Mouse (Mus musculus): ENCODE data around the gene Brk1.

Brk1 gene

DNA sequence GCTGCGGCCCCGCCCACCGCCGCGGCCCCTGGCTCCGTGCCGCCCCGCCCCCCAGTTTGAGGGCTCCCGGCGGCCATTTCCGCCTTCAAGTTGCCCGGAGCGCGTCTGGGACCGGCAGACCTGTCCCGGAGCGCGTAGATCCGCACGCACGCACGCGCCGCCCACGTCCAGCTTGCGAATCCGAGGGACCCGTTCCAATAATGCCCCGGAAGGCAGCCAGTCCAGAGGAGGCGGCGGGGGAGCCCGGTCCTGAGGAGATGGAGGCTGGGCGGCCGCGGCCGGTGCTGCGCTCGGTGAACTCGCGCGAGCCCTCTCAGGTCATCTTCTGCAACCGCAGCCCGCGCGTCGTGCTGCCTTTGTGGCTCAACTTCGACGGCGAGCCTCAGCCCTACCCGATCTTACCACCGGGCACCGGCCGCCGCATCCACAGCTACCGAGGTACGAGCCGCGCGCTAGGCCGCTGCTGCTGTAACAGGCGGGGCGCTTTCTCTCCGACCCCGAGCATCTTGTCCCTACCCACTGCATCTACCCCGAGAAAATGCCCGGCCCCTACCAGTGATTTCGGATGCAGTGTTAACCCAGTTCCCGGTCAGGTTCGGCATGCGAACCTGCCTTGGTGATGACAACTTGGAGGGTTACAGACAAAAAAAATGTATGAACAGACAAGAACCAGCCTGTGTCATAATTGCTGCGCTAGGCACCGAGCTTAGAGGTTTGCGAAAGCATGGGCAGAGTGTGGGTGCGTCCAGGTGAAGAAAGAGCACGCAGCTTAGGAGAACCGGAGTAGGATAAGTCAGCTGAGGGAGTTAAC is 19.6 kb downstream of the Brk1 start, which contains the start of gene Vhl:
TSS of gene Vhl (plus strand) at position 19 of the 811 bp plus-strand sequence.
- DNase-seq (ENCODE audit: low spot score in 2 of 2), result peak; percentile 83 to 84

DNA sequence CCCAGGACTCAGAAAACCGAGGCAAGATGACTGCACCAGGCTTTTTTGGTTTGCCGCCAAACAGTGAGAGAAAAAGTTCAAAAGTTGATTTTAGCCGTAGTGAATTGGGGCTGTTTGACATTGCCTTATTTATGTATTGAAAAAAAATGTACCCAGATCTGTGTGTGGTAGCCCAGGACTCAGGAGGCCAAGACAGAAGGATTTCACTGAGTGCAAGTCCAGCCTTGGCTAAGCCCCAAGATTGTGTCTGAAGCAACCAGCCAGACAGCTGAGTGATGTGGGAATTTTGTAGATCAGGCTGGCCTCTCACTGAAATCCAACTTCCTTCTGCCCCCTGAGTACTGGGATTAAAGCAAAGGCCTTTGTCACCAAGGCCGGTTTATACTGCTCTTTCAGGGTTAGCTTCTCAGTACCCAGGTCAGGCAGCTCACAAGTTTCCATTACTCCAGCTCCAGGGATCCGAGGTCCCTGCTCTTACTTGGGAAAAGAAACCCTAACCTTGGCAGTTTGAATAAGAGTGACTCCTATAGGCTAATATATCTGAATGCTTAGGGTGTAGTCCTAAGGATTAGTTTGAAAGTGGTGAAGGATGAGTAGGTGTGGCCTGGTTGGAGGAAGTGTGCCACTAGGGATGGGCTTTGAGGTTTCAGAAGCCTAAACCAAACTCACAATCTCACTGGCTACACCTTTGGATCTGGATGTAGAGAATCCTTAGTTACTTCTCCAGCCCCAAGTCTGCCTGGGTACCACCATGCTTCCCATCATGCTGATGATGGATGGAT is 20.6 kb downstream of the Brk1 start:
- DNase-seq (ENCODE audit: low spot score in 2 of 2), result no peak

GRCm38 (mm10) chr6:113630322-113630721 is 25.8 kb downstream of the Brk1 start:
- no peak for DNase-seq (ENCODE audit: low spot score in 2 of 2)

GRCm38 (mm10) chr6:113632863-113633262 is 28.3 kb downstream of the Brk1 start:
- DNase-seq (ENCODE audit: low spot score in 2 of 2), result no peak

DNA sequence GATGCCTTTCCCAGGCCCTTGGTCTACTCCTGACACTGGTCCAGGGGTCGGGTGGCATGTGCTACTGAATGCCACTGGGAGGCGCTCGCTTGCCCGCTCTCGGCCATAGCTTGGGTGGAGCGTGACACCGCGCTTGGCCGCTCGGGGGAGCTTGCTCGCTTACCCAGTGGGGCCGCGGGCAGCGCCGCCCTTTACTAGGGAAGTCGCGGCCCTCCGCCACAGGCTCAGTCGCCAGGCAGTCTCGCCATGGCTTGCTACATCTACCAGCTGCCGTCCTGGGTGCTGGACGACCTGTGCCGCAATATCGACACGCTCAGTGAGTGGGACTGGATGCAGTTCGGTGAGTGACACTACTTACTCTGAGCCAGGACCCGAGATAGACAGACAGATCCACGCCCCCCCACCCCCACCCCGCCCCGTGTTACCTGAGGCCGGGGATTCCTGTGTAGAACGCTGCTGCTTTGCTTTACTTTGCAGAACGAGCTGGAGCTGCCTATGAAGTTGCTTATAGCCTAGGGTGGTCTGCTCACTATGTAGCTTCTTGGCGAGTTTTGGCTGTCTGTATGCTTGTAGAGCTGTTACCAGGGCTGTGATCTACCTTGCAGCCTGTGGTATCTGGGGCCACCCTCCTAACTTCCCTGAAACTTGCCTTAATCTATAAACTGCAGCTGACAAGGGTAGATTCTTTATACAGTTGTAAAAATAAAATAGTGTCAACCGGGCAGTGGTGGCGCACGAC is 33.9 kb downstream of the Brk1 start, which contains the start of gene Irak2:
TSS of gene Irak2 (plus strand) at position 166 of the 739 bp plus-strand sequence.
- DNase-seq (ENCODE audit: low spot score in 2 of 2), result peak; percentile 91 to 93

DNA sequence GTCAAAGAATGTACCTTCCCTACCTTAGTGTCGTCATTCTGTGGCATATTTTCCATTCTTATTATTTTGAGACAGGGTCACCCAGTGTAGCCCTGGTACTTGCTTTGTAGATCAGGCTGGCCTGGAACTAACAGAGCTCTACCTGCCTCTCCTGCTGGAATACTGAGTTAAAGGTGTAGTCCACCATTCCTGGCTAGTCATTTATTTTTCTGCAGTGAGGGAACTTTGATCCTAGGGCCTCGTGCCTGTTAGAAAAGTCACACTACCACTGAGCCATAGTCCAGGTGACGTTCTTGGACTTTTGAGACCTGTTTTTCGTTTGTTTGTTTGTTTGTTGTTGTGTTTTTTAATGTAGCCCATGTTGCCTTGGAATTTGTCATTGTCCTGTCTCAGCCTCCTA is 34.6 kb downstream of the Brk1 start:
- no peak for DNase-seq (ENCODE audit: low spot score in 2 of 2)

- no peak for DNase-seq (ENCODE audit: low spot score in 2 of 2)
Measured at GRCm38 (mm10) chr6:113642605-113643004, 38.0 kb downstream of the Brk1 start.

GRCm38 (mm10) chr6:113643021-113643420 is 38.4 kb downstream of the Brk1 start:
- no peak for DNase-seq (ENCODE audit: low spot score in 2 of 2)

DNA sequence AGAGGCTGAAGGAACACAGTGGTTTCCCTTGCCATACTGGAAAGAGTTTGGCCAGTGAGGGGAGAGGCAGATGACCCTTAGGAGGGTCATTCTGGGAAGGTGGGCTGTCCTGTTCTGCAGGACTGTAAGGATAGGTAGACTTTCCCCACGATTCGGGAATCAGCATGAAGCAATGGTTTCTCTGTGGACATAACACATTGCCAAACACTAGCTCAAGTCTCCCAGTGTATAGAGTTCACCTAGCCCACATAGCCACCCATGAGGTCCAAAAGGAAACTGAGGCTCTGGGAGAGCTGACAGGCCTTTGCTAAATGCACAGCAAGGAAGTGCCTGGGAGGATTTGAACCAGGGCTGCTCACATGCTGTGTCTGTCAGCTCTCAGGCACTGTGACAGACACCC is 39.4 kb downstream of the Brk1 start:
- no peak for DNase-seq (ENCODE audit: low spot score in 2 of 2)

DNA sequence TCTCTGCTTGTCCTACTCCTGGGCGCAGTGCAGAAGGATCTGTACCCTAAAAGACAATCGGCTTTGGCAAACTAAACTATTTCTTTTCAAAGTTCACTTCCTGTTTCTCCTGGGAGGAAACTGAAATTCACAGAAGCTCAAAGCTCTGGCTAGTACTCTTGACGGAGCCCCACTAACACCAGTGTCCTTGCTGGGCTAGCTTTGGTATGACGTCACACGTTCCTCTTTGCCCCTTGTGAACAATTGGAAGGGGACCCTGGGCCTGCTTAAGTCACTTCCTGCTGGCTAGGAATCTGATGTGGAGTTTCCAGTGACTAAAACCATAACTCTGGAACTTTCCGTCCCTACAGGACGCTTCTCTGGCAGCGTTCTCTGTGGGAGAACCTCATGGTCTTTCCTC is 40.2 kb downstream of the Brk1 start:
- no peak for DNase-seq (ENCODE audit: low spot score in 2 of 2)

DNA sequence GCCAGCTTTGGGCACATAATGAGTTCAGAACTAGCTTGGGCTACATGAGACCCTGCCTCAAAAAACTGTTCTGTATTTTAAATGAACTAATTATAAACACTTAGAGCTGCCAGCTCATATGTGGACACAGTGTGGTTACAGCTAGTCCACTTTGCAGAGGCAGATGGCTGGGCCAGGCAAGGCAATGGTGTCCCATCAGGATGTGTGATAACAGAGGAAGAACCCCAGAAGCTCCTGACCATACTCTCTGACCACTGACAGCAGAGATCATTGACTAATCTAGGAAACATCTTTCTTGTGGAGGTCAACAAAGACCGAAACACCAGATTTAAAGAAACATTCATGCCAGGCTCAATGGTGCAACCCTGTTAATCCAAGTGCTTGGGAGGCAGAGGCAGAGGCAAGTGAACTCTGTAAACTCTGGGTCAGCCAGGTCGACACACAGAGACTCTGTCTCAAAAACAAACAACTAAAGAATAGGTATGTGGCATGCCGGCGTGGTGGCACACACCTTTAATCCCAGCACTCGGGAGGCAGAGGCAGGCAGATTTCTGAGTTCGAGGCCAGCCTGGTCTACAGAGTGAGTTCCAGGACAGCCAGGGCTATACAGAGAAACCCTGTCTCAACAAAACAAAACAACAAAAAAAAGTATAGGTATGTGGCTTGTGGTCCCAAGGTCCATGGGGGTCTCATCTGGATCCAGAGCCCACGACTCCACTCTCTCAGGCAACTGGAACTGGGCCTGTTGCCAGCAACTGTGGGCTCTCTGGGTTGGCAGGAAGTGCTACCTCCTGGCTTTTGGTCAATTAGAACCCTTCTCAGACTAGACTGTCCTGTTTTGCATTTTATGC is 45.0 kb downstream of the Brk1 start:
- DNase-seq (ENCODE audit: low spot score in 2 of 2), result no peak

DNA sequence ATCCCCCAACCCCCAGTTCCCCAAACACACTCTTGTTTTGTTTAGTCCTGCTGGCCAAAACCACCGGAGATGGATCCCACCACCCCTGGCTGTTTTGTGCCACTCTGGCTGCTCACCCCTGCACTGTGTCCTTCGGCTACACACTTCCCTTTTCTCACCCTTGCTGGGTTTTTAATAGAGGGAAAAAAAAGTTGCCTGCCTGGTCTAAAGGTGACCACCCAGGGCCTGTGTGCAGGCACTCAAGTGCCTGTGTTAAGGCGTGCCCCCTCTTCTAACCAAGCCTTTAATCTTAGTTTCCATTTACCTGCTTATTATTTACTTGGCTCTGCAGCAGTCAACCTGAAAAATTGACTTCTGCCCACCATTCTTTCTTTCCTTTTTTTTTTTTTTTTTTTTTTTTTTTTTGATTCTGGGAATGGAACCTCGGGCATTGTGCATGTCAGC is 45.6 kb downstream of the Brk1 start:
- no peak for DNase-seq (ENCODE audit: low spot score in 2 of 2)

DNA sequence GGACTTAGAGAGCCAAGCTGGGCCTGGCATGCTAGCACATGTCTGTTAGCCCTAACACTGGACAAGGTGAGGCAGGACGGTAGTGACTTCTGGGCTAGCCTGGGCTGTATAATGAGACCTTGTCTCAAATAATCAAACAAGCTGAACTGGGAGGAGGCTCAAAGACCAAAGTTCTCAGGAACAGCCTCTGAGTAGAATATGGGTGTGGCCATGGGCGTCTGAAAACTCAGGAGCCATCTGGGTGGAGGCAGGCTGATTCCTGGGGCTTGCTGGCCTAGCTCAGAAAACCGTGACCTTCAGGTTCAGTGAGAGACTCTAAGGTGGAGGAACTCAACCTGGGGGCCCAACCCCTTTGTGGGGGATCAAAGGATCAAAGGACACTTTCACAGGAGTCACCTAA is 47.1 kb downstream of the Brk1 start:
- no peak for DNase-seq (ENCODE audit: low spot score in 2 of 2)

GRCm38 (mm10) chr6:113653551-113653950 is 49.0 kb downstream of the Brk1 start:
- no peak for DNase-seq (ENCODE audit: low spot score in 2 of 2)

DNA sequence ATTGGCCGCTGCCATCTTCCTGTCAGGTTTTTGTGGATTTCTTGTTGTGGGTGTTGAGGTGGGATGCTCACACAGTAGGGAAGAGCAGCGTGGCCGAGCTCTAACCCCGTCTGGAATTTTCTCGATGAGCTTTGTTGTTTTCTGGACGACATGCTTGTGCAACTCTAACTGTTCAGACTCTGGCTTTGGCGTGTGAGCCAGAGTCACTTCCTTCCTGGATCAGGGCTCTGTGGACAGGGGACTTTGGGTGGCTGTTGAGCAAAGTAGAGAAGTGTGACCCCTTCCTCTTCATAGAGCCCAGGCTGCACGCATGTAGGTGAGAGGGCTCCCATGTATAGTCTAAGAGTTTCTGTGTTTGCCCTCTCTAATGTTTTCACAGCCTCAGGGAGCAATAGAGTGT is 49.5 kb downstream of the Brk1 start:
- DNase-seq (ENCODE audit: low spot score in 2 of 2), result no peak

- no peak for DNase-seq (ENCODE audit: low spot score in 2 of 2)
Measured at GRCm38 (mm10) chr6:113654753-113655397, 50.3 kb downstream of the Brk1 start.

DNA sequence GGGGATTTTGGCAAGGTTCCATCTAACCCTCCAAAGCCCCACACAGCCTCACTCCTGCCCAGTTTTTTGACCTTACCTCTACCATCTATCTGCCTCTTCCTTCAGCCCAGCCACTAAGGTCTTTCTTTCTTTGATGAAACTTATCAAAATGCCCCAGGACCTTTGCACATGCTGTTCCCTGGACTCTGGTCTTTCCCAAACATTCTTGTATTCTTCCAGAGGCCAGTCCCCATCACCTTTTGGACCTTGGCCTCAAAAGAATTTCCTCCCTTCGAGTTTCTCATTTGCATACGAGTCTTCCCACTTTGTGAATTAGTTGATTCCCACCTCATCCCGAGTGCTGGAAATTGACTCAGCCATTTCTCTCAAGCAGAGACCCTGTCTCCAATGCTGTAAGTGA is 50.9 kb downstream of the Brk1 start:
- DNase-seq (ENCODE audit: low spot score in 2 of 2), result no peak

- peak in 1 of 2 experiments; percentile 52 for DNase-seq (ENCODE audit: low spot score in 2 of 2)
Measured at GRCm38 (mm10) chr6:113656847-113657246, 52.3 kb downstream of the Brk1 start.

- no peak for DNase-seq (ENCODE audit: low spot score in 2 of 2)
Measured at GRCm38 (mm10) chr6:113658226-113658625, 53.7 kb downstream of the Brk1 start.

GRCm38 (mm10) chr6:113659648-113660491 is 55.3 kb downstream of the Brk1 start:
- no peak for DNase-seq (ENCODE audit: low spot score in 2 of 2)
